Mouse (Mus musculus) hindbrain, postnatal 0 days (tissue): ENCODE results near the gene St3gal6. TPM values are rescaled to one million over a fixed set of nuclear protein-coding genes. Genes with fewer than 3 reads are reported as not detected.

Source experiments
- ATAC-seq: fragments of 200-750 bp; cut with Nextera tagmentation; 2 replicates; pipeline ENCODE4 v1.8.0; 2017; ENCODE audit warnings: mild to moderate bottlenecking, moderate TSS enrichment, moderate library complexity
- DNase-seq: peaks from one replicate; pipeline ENCODE4 v3.0.0-alpha.2; 2015; ENCODE audit warnings: low spot score
- H3K27ac ChIP-seq: fragments of 300-500 bp; sonication (generic); 2 replicates; pipeline ENCODE4 v1.5.1; 2014; ENCODE audit warnings: mild to moderate bottlenecking
- H3K27me3 ChIP-seq: fragments of 300-500 bp; sonication (generic); 2 replicates; pipeline ENCODE4 v1.6.1; 2014; ENCODE audit warnings: low read length, mixed read lengths; ENCODE audit not compliant: insufficient read depth
- H3K36me3 ChIP-seq: fragments of 300-500 bp; sonication (generic); 2 replicates; pipeline ENCODE4 v1.6.1; 2014; ENCODE audit warnings: low read length, mixed read lengths; ENCODE audit not compliant: insufficient read depth
- H3K4me1 ChIP-seq: fragments of 300-500 bp; sonication (generic); 2 replicates; pipeline ENCODE4 v1.6.1; 2014; ENCODE audit warnings: antibody characterized with exemption, low read length, mixed read lengths; ENCODE audit not compliant: insufficient read depth
- H3K4me2 ChIP-seq: fragments of 300-500 bp; sonication (generic); 2 replicates; pipeline ENCODE4 v1.6.1; 2014; ENCODE audit warnings: low read depth, mild to moderate bottlenecking, low read length, moderate library complexity, mixed read lengths
- H3K4me3 ChIP-seq: fragments of 300-500 bp; sonication (generic); 2 replicates; pipeline ENCODE4 v1.5.1; 2014; ENCODE audit warnings: low read length
- H3K9ac ChIP-seq: fragments of 300-500 bp; sonication (generic); replicated peaks from 2 replicates; pipeline ENCODE4 v1.6.1; 2014; ENCODE audit warnings: mild to moderate bottlenecking, low read length, moderate library complexity, mixed read lengths
- H3K9me3 ChIP-seq: fragments of 300-500 bp; sonication (generic); 2 replicates; pipeline ENCODE4 v1.6.1; 2016; ENCODE audit warnings: low read length, mixed read lengths
- CTCF ChIP-seq: IDR thresholded peaks from 2 replicates; pipeline ENCODE4 v1.5.1; 2016; ENCODE audit warnings: antibody characterized with exemption, control low read depth, low read depth
- WGBS: fragments of 180-500 bp; shearing (Covaris S2); extraction: QIAGEN DNeasy Blood & Tissue Kit; methylation state at CpG from one replicate; pipeline ENCODE4 v1.1.7; 2014; 5-methylcytosine and 5-hydroxymethylcytosine counted together
- polyA plus RNA-seq: library from polyadenylated mRNA; unstranded; fragments of >200 nt; fragmentation: Nextera tagmentation; extraction: Ambion mirVana; gene quantifications from 2 replicates; pipeline ENCODE4 v1.2.1, GENCODE M21; 2015
- total RNA-seq: library from RNA; depleted of rRNA; stranded (reverse); fragments of >200 nt; gene quantifications from 2 replicates; pipeline ENCODE4 v1.2.3, GENCODE M21; 2014

Gene St3gal6
- total and polyA plus RNA-seq, 2 experiments from 2014 or later: 10.8 to 18.5 TPM

DNA sequence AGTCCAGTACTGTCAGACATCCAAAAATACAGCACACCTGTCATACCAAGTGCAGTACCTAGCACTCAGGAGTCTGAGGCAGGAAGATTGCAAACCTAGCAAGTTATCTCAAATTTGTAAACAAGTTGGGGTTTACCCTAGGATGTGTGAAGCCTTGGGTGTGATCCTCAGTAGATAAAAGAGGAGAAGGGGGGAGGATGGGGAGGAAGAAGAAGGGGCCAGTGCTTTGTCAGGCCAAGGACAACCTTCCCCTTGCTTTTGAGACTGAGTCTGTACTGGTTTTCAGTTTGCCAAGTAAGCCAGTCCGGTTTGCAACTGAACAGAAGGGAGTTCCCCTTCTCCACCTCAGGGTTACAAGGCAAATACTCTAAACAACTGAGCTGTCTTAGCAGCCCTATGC is 22.1 kb upstream of the St3gal6 start:
- H3K4me3 ChIP-seq: no peak overlapping the region
- H3K27ac ChIP-seq: no peak overlapping the region
- H3K9me3 ChIP-seq: no peaks in the 10 kb centered on the region
- no peak for TF ChIP-seq CTCF
- DNase-seq (no peak), ATAC-seq (no peak)
- no peaks in the 10 kb centered on the region for H3K36me3 ChIP-seq
- H3K9ac ChIP-seq: no peak overlapping the region
- H3K4me1 ChIP-seq: no peaks in the 10 kb centered on the region
- H3K27me3 ChIP-seq: no peaks in the 10 kb centered on the region
- H3K4me2 ChIP-seq: no peak overlapping the region
- WGBS: 86% methylated on average over 1 of the region's 1 CpGs

DNA sequence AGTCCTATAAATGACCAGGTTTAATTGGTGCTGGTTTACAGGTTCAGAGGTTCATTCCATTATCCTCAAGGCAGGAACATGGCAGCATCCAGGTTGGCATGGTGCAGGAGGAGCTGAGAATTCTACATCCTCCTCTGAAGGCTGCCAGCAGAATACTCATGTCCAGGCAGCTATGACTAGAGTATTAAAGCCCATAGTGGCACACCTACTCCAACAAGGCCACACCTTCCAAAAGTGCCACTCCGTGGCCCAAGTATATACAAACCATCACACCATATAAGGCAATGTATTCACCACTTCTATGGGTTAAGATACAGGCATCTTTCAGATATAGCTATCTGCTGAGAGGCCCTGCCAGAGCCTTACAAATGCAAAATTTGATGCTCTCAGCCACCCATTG is 15.4 kb upstream of the St3gal6 start:
- Histone ChIP-seq H3K27me3 (no peaks in the 10 kb centered on the region), H3K9ac (no peak overlapping the region), H3K4me1 (no peaks in the 10 kb centered on the region), H3K36me3 (no peaks in the 10 kb centered on the region), H3K9me3 (no peaks in the 10 kb centered on the region), H3K27ac (no peak overlapping the region), H3K4me2 (no peak overlapping the region), H3K4me3 (no peak overlapping the region)
- 83% methylated on average over 1 of the region's 1 CpGs for WGBS
- no peak for DNase-seq
- TF ChIP-seq CTCF: no peak
- no peak for ATAC-seq

DNA sequence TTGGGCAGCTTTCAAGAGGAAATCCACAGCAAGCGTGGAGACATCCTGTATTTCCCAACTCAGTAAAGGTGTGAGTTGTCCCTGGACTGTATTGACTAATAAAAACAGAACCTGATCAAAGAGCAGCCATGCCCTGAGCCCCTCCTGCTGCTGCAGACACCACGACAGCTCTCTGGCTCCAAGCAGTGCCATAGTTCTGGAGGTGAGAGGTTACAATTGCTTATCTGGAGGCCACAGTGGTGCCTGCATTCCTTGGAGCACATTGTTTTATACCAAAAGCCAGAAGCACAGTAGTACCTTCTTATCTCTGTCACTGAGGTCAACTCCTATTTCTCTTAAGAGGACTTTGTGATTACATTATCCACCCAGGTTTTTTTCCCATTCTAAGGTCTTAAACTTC is 15.0 kb upstream of the St3gal6 start:
- no peak overlapping the region for H3K9ac ChIP-seq
- no peaks in the 10 kb centered on the region for H3K9me3 ChIP-seq
- no peaks in the 10 kb centered on the region for H3K36me3 ChIP-seq
- H3K4me2 ChIP-seq: no peak overlapping the region
- TF ChIP-seq CTCF: no peak
- DNase-seq: no peak
- H3K27me3 ChIP-seq: no peaks in the 10 kb centered on the region
- no peak for ATAC-seq
- no peak overlapping the region for H3K27ac ChIP-seq
- H3K4me1 ChIP-seq: no peaks in the 10 kb centered on the region
- H3K4me3 ChIP-seq: no peak overlapping the region
- 65% methylated on average over 2 of the region's 2 CpGs for WGBS

DNA sequence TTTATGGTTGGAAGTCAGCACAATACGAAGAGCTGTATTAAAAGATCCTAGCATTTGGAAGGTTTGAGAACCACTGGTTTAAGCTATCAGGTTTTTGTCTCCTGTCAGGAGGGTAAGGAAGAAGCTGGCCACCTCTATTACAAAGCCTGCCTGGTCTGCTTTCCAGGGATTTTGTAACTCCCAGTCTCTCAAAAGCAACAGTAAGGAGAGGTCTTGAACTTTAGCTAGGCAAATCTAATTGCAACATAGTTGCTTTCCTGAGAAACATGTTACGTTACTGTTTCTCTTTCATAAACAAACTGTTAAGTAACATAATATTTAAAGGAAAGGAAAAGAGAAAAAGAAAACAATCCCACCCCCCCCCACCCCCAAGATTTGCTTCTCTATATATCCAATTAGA is 12.0 kb upstream of the St3gal6 start:
- Histone ChIP-seq H3K27ac (no peak overlapping the region), H3K4me2 (no peak overlapping the region), H3K9me3 (no peaks in the 10 kb centered on the region), H3K36me3 (no peaks in the 10 kb centered on the region), H3K4me3 (no peak overlapping the region), H3K9ac (no peak overlapping the region), H3K27me3 (no peaks in the 10 kb centered on the region), H3K4me1 (no peaks in the 10 kb centered on the region)
- DNase-seq (no peak), ATAC-seq (no peak)
- TF ChIP-seq CTCF: no peak
- WGBS: 86% methylated on average over 2 of the region's 2 CpGs

DNA sequence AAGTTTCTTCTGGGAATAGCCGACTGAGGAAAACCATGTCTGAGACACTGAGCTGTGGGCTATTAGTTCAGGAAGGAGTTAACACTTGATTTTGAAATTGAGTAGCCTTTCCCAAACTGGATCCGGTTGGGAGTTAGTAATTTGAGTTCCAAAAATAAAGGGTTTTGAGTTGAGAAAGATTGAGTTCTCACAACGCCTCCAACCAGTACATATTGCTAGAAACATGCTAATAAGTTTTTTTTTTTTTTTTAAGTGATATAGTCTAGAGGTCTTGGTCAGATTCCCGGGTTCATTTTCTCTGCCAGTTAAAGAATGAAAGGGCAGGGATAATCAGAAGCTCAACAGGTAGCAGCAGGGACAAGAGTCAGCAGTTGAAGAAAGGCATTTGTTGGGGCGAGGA is 11.2 kb upstream of the St3gal6 start:
- no peak overlapping the region for H3K4me2 ChIP-seq

DNA sequence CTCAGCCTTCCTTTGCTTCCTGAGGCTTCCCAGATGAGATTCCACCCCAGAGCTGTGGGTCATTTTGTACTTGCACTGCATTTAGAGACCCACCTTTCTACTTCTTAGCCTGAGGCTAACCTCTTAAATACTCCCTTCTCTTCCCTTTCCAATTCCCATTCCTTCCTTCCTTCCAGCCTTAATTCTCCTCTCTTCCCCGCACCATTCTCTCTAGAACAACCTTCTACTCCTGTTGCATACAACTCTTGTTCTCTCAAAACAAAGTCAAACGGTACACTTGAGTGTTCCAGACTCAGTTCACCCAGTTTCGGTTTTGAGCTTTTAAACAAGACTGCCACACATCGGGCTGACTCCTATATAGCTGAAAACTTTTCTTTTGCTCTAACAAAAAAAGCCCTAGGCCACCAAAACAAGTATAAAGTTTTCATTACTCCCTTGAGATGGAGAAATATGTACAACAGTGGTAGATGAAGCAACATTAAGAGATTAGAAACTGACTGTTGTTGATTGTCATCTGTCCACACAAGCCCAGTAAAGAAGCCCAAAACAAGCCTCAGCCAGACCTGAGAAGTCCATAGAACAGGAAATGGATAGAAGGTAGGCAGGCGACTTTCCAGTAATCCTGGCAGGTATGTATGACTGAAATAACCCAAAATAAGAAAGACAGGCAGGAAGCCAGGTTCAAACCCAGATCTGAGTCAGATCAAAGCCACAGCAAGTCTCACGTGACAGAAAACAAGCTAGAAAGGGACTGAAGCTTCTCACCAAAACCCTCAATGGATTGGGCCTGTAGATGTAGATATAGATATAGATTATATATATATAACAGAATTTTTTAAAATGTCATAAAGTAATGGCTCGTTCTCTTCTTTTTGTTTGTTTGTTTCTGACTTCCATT is 10.5 kb upstream of the St3gal6 start:
- no peak for DNase-seq
- Histone ChIP-seq H3K4me3 (no peak overlapping the region), H3K9me3 (no peaks in the 10 kb centered on the region), H3K27ac (no peak overlapping the region), H3K9ac (no peak overlapping the region), H3K27me3 (no peaks in the 10 kb centered on the region), H3K4me2 (no peak overlapping the region), H3K4me1 (no peaks in the 10 kb centered on the region), H3K36me3 (no peaks in the 10 kb centered on the region)
- TF ChIP-seq CTCF: no peak
- ATAC-seq: no peak
- WGBS: 88% methylated on average over 7 of the region's 7 CpGs

More for the DNA sequence above, 11.2 kb upstream of the St3gal6 start:
- Histone ChIP-seq H3K9ac (no peak overlapping the region), H3K4me3 (no peak overlapping the region), H3K4me1 (no peaks in the 10 kb centered on the region), H3K36me3 (no peaks in the 10 kb centered on the region), H3K27ac (no peak overlapping the region), H3K9me3 (no peaks in the 10 kb centered on the region), H3K27me3 (no peaks in the 10 kb centered on the region)
- TF ChIP-seq CTCF: no peak
- no peak for DNase-seq
- WGBS: 62% methylated on average over 5 of the region's 5 CpGs
- ATAC-seq: no peak

DNA sequence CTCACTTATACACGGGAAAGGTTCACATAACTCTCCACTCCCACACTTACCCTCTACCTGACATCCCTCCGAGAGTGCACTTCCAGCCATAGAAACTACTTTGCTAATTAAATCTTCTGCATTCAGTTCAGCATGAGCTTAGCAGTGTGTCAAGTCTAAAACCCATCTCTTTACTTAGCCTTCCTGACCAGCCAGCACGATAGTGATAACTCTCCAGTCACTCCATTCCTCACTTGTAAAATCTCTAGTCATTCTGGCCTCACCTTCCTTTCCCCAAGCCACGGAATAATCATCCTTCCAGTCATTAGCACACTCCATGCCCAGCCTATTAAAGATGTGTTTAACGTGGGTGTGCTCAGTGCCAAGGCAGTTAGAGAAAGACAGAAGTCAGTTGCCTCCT is 9.7 kb upstream of the St3gal6 start:
- H3K36me3 ChIP-seq: no peaks in the 10 kb centered on the region
- no peaks in the 10 kb centered on the region for H3K4me1 ChIP-seq
- H3K4me2 ChIP-seq: no peak overlapping the region
- no peaks in the 10 kb centered on the region for H3K27me3 ChIP-seq
- no peak overlapping the region for H3K27ac ChIP-seq
- no peak overlapping the region for H3K9ac ChIP-seq
- 73% methylated on average over 5 of the region's 5 CpGs for WGBS
- H3K4me3 ChIP-seq: no peak overlapping the region
- no peaks in the 10 kb centered on the region for H3K9me3 ChIP-seq
- DNase-seq: no peak
- ATAC-seq: no peak
- no peak for TF ChIP-seq CTCF
